Mouse (Mus musculus): Measurements from ENCODE around the gene Scel.

Gene Scel

GRCm38 (mm10) chr14:103568433-103568832 lies 55.3 kb downstream of the Scel start:
- DNase-seq (ENCODE audit: extremely low read depth, low read depth): no peak

DNA sequence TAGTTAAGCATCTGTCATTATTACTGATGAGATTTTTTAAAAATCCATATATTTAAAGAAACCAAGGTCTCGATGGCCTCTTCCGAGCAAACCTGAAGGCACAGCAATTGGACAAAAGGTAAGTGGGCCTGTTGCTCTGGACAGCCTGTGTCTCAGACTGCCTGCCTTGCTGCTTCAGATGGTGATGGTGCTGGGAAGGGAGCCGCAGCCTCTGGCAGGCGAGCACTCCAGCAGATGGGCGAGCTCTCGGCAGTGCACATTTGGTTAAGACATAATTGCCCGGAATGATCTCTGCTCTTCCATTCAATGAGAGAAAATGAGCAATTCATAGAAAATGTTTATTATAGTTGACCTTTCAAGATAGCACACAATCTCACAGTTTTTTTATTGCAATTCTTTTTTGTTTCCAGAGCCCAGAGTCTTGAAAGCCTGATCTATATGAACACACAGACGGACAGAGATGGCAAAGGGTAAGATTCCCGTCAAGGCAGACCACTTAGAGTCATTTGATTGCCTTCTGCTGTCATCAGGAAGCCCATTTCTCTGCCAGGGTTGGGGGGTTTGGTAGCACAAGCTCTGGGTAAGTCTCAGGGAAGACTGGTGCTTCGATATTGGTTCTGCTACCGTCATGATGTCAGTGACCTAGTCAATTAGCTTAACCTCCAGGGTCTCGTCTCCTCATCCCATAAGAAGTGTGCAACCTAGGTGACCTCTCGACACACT lies 58.6 kb downstream of the Scel start:
- DNase-seq (ENCODE audit: extremely low read depth, low read depth): no peak

DNA sequence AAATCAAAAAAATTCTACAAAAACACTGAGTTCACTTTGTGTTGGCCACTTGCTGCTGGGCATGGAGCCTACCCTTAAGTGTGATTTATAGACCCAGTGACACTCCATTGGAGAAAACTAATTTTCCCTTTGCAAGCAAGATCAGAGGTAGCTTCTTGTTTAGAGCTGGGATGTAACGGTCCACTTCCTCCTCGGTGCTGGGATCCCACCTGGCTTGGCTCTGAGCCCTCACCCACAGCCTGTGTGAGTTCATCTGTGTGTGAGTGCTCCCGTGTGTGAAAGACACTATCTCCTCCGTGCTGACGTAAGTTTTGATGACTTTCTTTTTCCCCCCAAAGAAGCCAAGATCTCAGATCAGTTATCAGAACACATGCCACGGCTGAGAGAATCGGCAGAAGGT lies 62.7 kb downstream of the Scel start:
- no peak for DNase-seq (ENCODE audit: extremely low read depth, low read depth)

DNA sequence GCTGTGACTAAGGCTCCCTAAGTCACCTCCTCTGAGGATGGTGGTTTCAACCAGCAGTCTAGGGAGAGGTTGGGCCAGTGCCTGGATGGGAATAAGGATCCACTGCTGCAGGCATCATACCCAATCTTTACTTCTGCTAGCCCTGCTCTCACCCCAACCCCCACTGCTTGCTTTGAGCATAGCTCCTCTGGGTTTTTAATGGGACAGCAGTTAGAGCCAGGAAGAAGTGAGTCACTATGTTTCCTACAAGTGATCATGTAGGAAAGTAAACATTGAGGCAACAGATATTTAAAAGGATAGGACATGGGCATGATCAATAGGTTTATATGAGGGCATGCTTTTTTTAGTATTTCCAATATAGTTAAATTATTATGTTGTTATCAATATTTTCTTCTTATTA lies 63.9 kb downstream of the Scel start:
- no peak for DNase-seq (ENCODE audit: extremely low read depth, low read depth)

DNA sequence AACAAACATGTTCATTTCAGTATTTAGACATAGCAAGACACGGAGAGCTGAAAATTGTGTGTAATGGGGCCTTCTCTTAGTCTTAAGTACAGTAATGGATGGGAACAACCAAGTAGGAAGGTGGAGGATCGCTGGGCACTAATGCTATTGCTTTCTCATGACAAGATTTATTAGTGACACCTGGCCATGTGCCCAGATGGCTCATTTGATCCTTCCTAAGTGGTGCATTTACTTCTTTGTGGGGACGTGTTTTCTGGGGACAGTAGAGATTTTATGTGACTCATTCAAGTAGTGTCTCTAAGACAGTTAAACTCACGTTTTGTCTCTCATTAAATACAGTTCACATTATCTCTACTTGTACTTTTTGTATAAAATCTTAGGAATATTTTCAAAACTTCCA lies 73.5 kb downstream of the Scel start:
- DNase-seq (ENCODE audit: extremely low read depth, low read depth): no peak

DNA sequence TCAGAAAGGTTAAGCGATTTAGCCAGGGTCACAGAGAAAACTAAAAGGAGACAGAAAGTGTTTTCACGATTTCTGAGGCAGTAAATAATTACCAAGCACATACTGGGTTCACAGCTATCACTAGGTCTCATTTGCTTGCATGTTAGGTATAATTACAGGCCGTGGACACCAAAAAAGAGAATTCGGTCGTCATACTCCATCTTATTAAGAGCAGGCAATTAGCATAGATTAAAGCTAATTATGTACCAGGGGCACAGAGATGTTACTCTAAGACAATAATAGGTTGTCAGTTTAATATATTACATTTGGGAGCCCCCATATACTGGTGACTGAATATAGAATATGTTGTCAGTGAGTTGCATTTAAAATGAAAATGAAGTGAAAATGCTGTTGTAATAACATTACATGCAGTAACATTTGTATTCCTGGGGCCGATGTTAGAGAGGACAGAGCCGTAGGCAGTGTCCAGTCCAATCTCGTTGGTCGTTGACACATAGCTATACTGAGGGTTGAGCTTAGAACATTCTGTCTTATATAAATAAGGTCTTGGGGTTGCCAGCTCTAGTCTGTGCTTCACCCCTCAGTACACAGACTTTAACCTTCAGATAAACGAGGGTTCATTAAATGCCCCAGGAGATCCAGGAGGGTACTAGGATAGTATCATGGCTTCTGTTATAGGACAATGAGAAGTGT lies 74.2 kb downstream of the Scel start:
- DNase-seq (ENCODE audit: extremely low read depth, low read depth): no peak

- DNase-seq (ENCODE audit: extremely low read depth, low read depth): no peak
Observed at GRCm38 (mm10) chr14:103589819-103590218, 76.7 kb downstream of the Scel start.

GRCm38 (mm10) chr14:103595870-103596269 lies 82.7 kb downstream of the Scel start:
- no peak for DNase-seq (ENCODE audit: extremely low read depth, low read depth)

DNA sequence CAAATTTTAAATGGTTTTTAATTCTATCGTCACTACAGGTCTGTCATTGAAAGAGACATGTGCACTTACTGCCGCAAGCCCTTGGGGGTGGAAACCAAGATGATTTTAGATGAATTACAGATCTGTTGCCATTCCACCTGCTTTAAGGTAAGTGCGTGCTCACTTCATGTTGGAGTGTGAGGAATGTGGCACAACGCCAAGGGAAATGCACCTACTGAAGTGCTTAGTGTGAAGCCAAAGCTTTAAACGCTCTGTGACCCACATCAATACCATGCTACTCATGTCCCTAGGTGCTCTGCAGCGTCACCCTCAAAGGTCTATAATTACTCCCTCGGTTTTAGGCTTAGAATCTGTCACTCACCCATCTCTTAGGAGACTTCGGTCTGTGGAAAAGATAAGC lies 94.9 kb downstream of the Scel start:
- no peak for DNase-seq (ENCODE audit: extremely low read depth, low read depth)

- no peak for DNase-seq (ENCODE audit: extremely low read depth, low read depth)
Observed at GRCm38 (mm10) chr14:103613573-103614271, 100.6 kb downstream of the Scel start.

DNA sequence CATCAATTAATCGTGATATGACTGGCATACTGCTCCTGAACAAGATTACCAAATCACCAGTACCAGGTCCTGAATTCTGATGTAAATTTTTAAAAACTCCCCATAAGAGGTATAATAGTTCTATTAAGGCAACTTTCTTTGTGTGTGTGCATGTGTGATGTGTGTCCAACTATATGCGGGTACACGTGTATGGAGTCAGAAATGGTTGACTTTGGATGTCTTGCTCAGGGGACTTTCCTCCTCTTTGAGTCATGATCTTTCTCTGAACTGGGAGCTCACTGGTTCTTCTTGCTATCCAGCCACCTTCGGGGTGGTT lies 101.1 kb downstream of the Scel start:
- no peak for DNase-seq (ENCODE audit: extremely low read depth, low read depth)

GRCm38 (mm10) chr14:103619756-103620155 lies 106.6 kb downstream of the Scel start:
- DNase-seq (ENCODE audit: extremely low read depth, low read depth): no peak

DNA sequence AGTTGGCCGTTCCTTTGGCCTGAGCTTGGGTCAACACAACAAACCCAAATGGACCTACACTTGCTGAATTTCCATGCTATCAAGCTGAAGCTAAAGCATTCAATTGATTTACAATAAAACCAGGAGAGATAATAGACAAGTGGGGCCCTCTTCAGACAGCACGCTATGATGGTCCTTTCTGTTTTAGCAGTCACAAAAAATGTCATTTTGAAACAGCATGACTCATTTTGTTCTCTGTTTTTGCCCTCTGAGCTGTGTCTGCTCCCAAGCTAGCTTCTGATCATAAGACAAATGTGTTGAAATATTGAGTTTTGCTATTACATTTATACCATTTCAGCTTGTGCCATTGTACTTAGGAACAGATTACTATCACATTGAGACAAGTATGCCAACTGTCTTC lies 108.1 kb downstream of the Scel start:
- DNase-seq (ENCODE audit: extremely low read depth, low read depth): no peak

DNA sequence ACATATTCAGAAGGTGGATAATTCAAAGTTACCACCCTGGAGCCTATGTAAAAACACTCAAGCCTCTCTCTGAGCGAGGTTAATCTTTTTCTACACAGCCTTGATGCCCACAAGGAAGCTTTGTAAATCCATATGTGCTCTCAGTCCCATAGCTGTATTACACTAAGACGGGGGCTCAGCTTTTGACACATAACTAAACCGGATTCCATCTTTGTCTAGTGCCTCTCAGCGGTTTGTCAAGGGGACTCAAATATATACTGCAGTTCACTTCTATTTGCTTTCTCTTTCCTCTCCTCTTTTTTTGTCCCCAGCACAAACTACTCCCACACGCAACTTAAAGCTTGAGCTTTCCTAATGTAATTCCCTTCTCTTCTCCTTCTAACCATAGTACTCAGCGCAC lies 113.0 kb downstream of the Scel start:
- no peak for DNase-seq (ENCODE audit: extremely low read depth, low read depth)

GRCm38 (mm10) chr14:103629639-103630364 lies 116.7 kb downstream of the Scel start:
- no peak for DNase-seq (ENCODE audit: extremely low read depth, low read depth)

DNA sequence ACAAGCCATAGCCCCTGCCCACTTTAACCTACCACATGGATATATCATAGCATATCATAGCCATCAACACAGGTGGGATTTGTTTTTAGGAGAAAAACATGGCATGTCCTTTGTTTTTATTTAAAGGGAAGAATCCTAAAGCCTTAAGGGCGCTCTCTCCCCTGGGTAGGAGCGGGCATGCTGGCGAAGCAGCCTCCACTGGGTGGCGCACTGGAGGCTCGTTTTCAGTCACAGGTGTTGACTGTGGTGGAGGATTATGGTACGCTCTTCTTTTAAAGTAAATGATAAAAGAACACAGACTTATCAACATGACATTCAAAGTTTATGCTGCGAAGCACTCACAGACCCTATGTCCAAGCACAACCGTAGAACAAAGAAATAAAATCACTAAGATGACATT lies 117.4 kb downstream of the Scel start:
- no peak for DNase-seq (ENCODE audit: extremely low read depth, low read depth)

DNA sequence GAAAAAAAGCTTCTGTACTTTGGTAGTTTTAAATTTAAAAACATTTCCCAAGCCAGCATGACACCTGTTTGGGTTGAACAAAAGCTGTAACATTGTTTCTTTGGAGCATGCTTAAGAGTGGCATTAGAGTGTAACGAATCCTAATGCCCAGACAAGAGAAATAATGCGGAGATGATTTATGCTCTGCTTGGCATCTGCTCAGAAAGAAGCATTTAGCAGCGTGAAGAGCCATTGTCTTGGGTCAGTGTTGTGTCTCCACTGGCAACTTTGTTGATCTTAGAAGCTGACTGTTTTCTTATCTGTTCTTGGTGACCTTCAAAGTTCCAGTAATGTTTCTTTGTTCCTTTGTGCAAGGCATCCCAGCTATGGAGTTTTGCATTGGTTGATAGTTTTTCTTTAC lies 130.8 kb downstream of the Scel start:
- no peak for DNase-seq (ENCODE audit: extremely low read depth, low read depth)

DNA sequence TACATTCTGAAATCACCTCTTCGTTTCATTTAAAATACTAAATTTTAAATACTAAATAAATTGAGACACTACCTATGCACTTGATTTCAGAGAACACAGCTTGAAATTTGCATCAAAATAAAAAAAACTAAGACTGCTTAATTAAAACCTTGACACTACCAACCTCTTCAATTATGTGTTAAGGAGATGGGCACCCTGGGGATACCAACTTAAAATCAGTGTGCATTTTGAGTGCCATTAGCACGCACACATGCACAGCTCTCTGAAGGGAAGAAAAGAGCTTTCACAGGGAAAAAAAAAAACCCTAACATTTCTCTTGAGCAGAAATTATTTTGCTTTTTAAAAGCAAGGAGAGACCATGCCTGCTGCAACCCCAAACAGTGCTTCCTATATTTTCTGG lies 134.8 kb downstream of the Scel start:
- DNase-seq (ENCODE audit: extremely low read depth, low read depth): no peak

DNA sequence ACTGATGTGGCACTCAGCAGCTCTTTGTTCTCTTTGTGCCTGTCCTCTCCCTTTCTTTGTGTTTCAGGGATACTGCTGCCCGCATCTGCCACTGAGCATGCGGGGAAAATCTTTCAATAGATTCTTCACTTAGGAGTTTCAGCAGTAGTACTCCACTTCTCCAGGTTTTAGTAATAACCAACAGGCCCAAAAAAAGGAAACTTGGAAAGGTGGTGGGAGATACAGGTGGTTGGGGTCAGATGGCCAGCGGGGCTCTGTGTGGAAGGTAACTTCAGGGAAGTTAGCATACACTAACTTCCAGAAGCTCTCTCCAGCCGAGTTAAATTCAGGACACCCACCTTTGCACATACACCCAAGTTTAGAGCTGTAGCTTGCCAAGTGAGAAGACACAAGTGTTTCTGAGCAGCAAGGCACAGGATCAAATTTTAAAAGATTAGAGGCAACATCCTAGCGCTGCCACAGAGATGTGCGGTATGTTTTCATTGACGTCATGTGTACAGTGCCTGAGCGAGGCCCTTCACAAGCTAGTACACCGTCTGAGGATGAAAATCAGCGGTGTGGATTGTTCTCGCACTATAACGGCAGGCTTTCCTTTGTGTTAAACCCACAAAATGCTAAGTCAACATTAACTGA lies 135.6 kb downstream of the Scel start:
- DNase-seq (ENCODE audit: extremely low read depth, low read depth): no peak

DNA sequence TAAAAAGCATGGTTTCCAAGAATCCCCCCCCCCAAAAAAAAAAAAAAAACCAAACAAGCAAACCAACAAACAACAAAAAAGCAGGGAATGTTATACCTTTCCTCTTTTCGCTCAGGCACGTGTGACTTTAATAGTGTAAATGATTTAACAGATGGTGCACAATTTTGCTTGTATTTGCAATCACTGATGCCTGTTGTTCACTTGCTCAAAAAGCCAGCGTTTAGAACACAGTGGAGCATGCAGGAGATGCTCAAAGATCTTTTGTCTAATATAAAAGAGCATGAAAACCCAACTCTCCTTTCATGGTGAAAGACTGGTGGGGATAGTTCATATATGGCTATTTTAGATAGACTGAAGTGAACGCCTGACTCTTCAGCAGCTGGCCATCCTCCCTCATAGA lies 136.2 kb downstream of the Scel start:
- no peak for DNase-seq (ENCODE audit: extremely low read depth, low read depth)

DNA sequence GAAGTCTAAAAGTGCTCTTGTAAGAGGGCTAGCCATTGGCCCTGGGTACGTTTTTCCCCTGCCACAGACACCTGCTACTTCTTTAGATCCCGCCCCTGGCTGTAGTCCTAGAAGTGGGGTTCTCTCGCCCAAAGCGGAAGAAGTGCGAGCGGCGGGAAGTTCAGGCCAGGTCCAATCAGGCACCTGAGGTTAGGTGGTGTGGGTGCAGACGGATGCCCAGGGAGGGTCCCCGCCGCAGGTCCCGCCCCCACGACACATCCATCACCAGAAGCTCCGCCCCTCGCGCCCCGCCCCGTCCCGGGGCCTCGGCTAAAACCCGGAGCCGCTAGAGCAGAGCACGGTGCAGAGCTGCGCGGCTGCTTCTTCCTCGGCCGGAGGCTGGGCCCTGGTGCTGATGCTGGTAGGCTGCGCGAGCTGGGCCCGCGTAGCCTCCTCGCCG lies 136.8 kb downstream of the Scel start, which contains the start of gene Slain1:
TSS of gene Slain1 (plus strand) at position 333 of the 439 bp plus-strand sequence.
- no peak for DNase-seq (ENCODE audit: extremely low read depth, low read depth)

Data from MEL-GATA-1-ER (cell line).